Mouse (Mus musculus) bone marrow, adult 2 months (tissue): ENCODE data around the gene Gm14214.

ENCODE experiments used
- CTCF ChIP-seq: fragments of 200-500 bp; IDR thresholded peaks from 2 replicates; pipeline ENCODE4 v1.5.1; 2011; ENCODE audit warnings: low read length, control low read depth; ENCODE audit not compliant: control insufficient read depth, insufficient read depth
- POLR2A ChIP-seq: fragments of 200-500 bp; IDR thresholded peaks from 2 replicates; pipeline ENCODE4 v1.6.1; 2011; ENCODE audit warnings: low read depth, mild to moderate bottlenecking, control low read depth, low read length, borderline replicate concordance; ENCODE audit not compliant: control insufficient read depth

DNA sequence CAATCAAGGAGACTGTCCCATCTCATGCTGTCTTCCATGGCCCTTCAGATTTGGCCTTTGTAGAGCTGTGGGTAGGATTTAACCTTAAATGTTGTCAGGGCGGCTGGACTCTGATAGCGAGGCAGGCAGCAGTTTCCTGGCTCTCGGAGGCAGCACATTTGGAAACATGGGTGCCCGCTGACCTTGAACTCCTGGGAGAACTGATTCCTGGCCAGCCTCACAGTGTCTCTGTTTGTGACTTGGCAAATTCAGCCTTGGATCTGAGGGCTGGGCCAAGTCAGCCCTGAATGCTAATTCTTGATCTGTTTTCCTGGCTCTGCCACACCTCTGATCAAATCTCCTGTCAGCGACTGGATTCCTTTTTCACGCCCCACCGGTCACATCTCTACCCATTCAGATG is 6.7 kb upstream of the Gm14214 start:
- TF ChIP-seq CTCF, result no peak
- no peak for TF ChIP-seq POLR2A
